Mouse (Mus musculus) thymus, postnatal 14 days (tissue): ENCODE results near the gene Jmjd6.

Experiments
- DNase-seq: peaks from one replicate; pipeline ENCODE4 v3.0.0; 2021

Gene Jmjd6

GRCm38 (mm10) chr11:116843261-116844233 lies at the start of gene Jmjd6, which contains the start of gene Mettl23:
Gene Jmjd6 (minus strand): TSS chr11:116843449.
Gene Mettl23 (plus strand): TSS chr11:116843278.
- peak; percentile 96 for DNase-seq

- peak; percentile 73 for DNase-seq
These were observed 43.9 kb upstream of the Jmjd6 start for GRCm38 (mm10) chr11:116887136-116887535.

GRCm38 (mm10) chr11:116885275-116886151 lies 42.3 kb upstream of the Jmjd6 start:
- peak; percentile 87 for DNase-seq

- DNase-seq = peak; percentile 53
These were observed 40.8 kb upstream of the Jmjd6 start for GRCm38 (mm10) chr11:116884061-116884460.

- no peak for DNase-seq
These were observed 39.2 kb upstream of the Jmjd6 start for GRCm38 (mm10) chr11:116882446-116882845.

GRCm38 (mm10) chr11:116881440-116881839 lies 38.2 kb upstream of the Jmjd6 start:
- DNase-seq = no peak

- no peak for DNase-seq
These were observed 37.6 kb upstream of the Jmjd6 start for GRCm38 (mm10) chr11:116880839-116881238.

GRCm38 (mm10) chr11:116878454-116878853 lies 35.2 kb upstream of the Jmjd6 start:
- DNase-seq = no peak

GRCm38 (mm10) chr11:116873987-116874386 lies 30.7 kb upstream of the Jmjd6 start:
- DNase-seq = no peak

- no peak for DNase-seq
These were observed 28.3 kb upstream of the Jmjd6 start for GRCm38 (mm10) chr11:116871538-116871937.

GRCm38 (mm10) chr11:116869641-116870040 lies 26.4 kb upstream of the Jmjd6 start:
- no peak for DNase-seq

GRCm38 (mm10) chr11:116869223-116869622 lies 26.0 kb upstream of the Jmjd6 start:
- no peak for DNase-seq

- DNase-seq = no peak
These were observed 24.9 kb upstream of the Jmjd6 start for GRCm38 (mm10) chr11:116868129-116868528.

- DNase-seq = no peak
These were observed 22.8 kb upstream of the Jmjd6 start for GRCm38 (mm10) chr11:116865945-116866585.

GRCm38 (mm10) chr11:116864444-116864843 lies 21.2 kb upstream of the Jmjd6 start:
- DNase-seq = no peak

- no peak for DNase-seq
These were observed 14.1 kb upstream of the Jmjd6 start for GRCm38 (mm10) chr11:116857183-116857850.

GRCm38 (mm10) chr11:116854279-116854678 lies 11.0 kb upstream of the Jmjd6 start:
- DNase-seq = no peak

GRCm38 (mm10) chr11:116853512-116853928 lies 10.3 kb upstream of the Jmjd6 start:
- DNase-seq = peak; percentile 98

- peak; percentile 98 for DNase-seq
These were observed 9.8 kb upstream of the Jmjd6 start, which contains the start of gene Srsf2 for GRCm38 (mm10) chr11:116852891-116853511. Gene Srsf2 (minus strand): TSS chr11:116853094.

GRCm38 (mm10) chr11:116852291-116852890 lies 9.1 kb upstream of the Jmjd6 start, which contains the start of gene Mfsd11:
Gene Mfsd11 (plus strand): TSS chr11:116852440.
- peak; percentile 88 for DNase-seq
